Mouse (Mus musculus) adrenal gland, postnatal 25 days (tissue): ENCODE data around the gene Pou2f3. TPM values are rescaled to one million over a fixed set of nuclear protein-coding genes. Genes with fewer than 3 reads are reported as not detected.
"Not testable (repeated sequence)": the region's sequence is repeated elsewhere in the genome, so short reads cannot be mapped to it uniquely, and the experiment has no call there.

Experiments used
- DNase-seq: peaks from one replicate; pipeline ENCODE4 v3.0.0; 2021; ENCODE audit warnings: mixed read lengths
- total RNA-seq: library from RNA; stranded (reverse); gene quantifications from 2 replicates; pipeline ENCODE4 v1.2.3, GENCODE M21; 2021

Gene Pou2f3
- total RNA-seq, 1 experiment from 2014 or later, result not detected

DNA sequence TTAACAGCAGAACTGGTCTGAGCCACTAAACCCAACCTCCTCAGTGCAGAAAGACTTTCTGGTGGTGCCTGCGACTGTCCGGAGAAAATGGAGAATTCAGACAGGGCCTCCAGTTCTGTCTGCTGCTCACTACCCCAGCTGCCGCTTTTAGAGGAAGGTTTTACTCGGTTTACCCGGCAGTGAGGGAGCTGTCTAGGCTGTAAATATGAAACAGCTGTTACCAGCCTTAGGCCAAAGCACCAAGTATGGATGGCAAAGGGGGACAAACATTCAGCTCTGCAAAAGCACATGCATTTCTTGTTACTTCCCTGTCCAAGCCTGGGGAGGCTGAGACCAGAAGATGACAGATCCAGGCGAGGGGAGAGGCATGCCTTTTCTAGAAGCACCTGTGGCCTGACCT is 43.8 kb downstream of the Pou2f3 start:
- no peak for DNase-seq

DNA sequence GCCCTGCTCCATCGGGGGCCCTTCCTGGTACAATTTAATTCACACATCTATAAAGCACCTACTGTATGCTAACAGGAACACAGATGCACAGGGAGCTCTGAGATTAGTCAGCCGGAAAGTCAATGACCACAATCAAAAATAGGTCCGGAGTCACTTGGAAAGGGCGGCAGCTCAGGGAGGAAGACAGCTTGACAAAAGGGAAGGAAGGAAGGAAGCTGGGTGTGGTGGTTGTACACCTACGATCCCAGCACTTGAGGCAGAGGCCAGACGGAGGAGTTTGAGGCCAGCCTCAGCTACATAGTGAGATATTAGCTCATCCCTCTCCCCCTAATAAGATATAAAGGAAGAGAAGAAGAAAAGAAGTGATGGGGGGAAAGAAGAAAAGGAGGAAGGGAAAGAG is 54.2 kb downstream of the Pou2f3 start:
- DNase-seq, result no peak

DNA sequence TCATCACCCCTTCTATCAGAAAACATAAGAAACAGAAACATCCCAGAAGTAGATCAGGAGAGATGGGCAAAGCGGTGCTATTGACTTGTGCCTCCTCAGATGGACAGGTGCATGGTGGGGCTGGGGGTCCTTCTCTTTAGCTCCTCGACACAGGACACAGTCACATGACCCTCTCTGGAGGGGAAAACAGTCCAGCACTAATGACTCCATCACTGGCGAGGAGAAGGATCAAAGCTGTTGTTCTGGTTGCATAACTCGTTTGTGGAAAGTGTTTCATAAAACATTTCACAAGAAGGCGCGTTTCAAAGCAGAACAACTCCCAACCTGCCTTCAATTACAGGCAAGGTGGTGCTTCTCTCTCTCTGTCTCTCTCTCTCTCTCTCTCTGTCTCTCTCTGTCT is 58.4 kb downstream of the Pou2f3 start:
- no peak for DNase-seq

DNA sequence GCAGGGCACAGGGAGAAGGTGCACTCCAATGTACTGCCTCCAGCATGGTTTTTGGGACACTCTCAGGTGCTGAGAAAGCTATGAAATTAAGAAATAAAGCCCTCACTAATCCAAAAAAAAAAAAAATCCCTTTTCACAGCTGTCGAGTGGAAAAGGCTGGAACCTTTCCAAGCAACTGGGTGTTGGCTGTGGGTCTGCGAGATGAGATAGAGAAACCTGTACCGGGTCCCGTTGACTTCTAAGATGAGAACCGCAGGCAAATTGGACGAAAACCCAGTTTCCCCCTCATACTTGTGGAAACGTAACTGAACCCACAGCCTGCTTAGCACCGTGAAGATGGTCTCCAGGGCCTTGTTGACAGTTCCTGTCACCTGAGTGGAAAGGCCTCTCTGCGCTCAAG is 59.2 kb downstream of the Pou2f3 start:
- DNase-seq, result no peak

DNA sequence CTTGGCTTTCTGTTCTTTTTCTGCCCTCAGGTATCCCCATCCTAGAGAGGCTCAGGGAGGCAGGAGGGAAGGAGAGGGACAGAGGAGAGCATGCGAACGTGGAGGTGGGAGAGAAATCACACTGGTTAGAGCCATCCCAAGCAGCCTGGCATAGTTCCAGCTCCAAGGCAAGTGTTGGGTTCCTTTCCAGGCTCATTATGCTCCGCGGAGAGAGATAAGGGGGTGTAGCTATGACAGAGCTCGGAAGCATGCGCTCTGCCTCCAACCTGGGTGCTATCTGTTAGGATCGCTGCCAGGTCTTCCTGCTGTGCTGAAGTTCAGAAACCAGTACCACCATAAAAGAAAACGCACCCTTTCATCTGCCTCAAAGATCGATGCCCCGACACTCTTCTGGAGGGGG is 60.1 kb downstream of the Pou2f3 start:
- DNase-seq, result no peak

DNA sequence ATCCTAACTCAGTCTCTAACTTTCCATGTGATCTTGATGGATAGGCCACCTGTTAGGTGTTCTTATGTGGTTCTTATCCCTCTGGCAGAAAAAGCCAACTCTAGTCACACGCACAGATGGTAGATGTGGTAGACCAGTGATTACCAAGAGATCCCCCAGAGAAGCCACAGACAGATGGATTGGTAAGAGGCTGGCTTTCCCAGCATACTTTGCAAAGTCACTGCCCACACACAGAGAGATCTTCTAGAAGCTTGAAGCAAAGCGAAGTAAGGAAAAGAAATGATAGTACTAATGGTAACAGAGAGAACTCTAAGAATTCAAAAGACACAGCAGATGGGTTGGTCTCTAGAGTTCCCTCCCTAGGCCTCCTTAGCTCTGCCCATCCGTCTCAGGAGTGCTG is 60.7 kb downstream of the Pou2f3 start:
- no peak for DNase-seq

DNA sequence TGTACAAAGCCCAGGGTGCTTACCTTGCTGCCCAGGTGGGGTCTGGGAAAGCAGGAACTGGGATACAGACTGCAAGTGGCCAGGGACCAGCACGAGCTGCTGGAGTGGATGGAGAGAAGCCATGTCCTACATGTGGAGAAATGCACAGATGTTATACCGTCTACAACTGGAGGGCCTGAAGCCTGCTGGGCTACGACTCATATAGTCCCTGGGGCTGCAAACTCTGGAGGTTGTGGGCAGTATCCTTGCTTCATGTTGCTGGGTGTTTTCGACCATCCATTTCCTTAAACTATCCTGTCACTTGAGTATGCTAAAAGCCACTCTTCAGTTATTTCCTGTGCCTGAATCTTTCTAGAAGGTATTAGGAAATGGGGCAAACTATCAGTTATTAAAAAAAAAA is 65.0 kb downstream of the Pou2f3 start:
- no peak for DNase-seq

DNA sequence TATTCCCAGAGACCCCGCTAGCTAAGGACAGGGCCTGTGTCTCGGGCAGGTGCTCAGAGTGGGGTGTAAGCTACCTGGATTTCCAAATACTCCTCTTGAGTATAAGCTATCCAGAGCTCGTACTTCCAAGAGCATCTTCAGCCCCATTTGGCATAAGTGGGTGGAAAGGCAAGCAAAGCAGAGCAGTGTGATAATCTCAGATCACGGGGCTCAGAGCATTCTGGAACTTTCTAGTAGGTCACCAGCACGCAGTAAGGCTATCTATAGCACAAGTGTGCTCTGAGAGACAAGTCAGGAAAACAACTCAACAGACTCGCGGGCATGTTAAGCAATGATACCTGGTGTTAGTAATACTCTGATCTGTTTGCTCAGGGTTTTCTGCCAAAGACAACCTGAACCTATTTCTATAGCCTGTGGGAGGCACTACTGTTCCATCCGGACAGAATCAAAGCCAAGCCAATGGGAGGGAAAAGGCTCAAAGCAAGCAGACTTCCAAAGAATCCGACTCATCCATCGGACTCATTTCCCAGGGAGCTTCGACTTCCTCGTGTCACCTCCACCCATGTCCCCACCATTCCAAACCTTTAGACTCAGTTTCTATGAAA is 65.9 kb downstream of the Pou2f3 start:
- DNase-seq, result no peak

DNA sequence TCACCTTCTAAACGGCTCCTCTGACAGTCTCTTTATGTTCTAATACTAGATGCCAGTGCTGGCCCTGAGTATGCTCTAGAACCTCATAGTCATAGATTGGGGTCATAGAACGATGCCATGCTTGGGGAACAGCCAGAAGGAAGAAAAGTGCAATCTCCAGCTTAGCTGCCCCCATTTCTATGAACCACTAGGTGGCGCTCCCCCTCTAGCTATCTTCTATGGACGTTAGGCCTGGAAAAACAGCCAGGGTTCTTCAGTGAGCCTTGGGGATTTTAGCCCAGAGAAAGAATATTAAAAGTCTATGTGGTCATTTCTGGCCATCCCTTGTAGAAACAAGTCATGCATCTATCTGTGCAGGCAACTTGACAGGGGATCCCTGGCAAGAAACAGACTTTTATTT is 68.3 kb downstream of the Pou2f3 start:
- DNase-seq, result peak; percentile 70

DNA sequence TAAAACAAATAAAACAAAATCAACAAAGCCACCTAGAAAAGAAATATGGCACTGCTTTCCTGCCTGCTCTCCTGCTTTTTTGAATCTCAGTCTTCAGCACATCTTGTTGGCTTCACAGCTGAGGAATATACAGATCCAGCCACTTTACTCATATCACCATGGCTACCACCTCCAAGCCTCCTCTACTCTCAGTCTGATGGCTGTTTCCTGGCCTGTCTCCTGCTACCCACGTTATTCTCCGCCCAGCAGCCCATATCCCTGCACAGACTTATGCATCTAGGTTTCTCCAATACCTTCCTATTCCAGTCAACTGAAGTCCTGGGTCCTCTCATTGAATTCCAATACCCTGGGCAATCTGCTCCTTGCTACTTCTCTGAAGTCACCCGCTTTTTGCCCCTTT is 76.6 kb downstream of the Pou2f3 start:
- no peak for DNase-seq

DNA sequence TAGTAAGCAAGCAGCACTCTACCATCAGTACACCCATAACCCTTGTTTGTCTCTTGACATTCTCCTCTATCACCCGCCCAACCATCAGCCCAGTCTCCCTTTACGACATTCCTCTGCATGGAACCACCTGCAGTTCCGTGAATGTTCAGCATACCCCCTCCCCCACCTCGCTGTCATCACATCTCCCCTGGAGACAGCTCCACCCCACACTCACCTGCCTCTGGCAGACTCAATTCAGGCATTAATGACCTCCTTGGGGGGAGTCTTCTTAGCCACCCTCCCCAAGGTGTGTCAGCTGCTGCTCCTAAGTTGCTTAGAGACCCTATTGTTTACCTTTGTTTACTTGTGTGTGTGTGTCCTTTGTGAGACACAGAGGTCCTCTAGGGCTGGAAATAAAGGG is 77.8 kb downstream of the Pou2f3 start:
- no peak for DNase-seq

DNA sequence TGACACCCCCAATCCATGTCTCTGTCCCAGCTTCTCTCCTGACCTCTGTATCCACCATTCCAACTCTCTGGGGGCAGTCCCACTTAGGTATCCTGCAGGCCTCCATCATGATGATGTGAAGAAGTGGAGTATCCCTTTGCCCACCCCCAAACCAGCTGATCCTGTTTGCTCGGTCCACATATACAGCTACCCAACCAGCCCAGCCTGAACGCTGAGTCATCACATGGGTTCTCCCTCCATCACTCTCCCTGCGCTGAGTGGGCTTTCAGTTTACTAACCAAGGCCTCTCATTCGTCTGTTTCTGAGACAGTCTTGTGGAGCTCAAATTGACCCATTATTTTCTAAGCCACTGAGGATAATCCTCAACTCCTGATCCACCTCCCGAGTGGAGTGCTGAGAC is 78.2 kb downstream of the Pou2f3 start:
- DNase-seq, result no peak

DNA sequence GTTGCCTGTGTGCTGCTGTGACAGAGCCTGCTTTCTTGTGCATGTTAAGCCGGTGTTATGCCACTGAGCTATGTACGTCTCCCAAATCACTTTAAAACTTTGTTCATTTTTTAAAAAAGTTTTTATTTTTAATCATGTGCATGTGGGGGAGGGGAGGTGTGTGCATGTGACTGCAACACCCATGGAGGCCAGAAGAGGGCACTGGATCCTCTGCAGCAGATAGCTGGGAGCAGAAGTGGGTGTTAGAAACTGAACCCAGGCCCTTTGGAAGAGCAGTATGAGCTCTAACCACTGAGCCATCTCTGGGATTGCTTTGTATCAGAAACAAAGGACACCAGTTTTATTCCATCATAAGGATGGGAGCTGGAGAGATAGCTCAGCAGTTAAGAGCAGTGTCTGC is 79.5 kb downstream of the Pou2f3 start:
- no peak for DNase-seq

DNA sequence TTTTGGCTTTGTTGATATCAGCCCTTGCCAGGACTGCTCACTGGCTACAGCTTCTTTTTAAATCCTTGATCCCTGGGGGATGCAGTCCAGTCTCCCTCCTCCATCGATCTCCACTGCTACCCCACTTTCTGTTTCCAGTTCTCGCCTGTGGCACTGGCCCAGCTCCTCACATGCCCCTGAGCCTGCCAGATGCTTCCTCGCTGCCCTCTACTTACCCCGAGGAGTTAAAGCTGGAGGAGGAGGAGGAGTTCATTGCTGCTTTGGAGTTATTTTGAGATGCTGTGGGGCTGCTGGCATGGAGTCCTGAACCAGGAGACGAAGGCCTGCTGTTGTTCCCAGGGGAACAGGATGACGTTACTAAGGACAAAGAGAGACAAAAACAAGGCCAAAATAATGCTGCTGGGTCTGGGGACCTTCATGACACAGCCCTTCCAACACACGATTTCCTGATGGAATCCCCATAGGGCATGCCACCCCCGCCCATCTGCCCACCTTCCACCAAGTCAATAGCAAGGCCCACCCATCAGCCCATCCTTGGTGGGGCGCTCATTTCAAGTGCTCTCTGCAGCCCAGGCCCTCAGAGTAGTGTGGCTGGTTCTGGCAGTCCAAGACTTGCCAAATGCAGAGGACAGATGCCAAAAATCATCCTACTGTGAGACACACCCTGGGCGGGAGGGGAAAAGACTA is 82.9 kb downstream of the Pou2f3 start:
- peak; percentile 19 for DNase-seq

DNA sequence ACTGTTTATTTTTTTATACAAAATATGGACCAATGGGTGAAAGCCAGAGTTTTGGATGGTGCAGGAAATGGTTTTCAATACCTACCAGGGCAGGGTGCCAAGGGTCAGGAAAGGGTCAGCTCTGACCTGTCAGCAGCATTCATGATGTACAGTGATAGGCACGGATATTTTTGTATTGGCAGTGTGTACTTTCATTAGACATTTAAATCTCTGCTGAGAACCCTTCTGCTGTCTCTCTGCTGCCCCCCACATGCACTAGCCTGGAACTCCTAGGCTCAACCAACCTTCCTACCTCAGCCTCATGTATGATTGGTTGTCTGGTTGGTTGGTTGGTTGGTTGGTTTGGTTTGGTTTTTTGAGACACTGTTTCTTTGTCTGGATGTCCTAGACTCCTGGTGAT is 87.8 kb downstream of the Pou2f3 start:
- DNase-seq, result no peak

DNA sequence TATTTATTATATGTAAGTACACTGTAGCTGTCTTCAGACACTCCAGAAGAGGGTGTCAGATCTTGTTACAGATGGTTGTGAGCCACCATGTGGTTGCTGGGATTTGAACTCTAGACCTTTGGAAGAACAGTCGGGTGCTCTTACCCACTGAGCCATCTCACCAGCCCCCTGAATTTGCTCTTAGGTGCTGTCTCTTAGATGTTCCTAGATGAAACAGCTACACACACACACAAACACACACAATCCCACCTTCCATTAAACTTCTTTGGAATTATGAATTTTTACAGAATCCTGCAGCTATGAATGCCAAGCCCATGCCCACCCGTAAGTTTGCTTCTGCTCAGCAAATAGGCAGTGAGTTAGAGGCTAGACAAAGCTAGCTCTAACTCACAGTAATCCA is 88.2 kb downstream of the Pou2f3 start:
- not testable (repeated sequence) for DNase-seq

DNA sequence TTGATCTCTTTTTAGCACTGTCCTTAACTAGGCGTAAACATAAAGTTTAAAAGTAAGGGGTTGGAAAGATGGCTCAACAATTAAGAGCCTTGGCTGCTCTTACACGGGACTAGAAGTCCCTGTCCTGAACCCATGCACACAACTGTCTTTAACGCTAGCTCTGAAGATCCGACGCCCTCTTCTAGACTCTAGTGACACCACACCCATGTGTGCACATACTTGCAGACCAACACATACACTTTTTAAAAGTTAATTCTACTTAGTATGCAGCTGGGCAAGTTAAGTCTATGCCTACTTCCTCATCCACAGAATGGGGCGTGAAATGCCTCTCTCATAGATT is 93.2 kb downstream of the Pou2f3 start:
- no peak for DNase-seq

DNA sequence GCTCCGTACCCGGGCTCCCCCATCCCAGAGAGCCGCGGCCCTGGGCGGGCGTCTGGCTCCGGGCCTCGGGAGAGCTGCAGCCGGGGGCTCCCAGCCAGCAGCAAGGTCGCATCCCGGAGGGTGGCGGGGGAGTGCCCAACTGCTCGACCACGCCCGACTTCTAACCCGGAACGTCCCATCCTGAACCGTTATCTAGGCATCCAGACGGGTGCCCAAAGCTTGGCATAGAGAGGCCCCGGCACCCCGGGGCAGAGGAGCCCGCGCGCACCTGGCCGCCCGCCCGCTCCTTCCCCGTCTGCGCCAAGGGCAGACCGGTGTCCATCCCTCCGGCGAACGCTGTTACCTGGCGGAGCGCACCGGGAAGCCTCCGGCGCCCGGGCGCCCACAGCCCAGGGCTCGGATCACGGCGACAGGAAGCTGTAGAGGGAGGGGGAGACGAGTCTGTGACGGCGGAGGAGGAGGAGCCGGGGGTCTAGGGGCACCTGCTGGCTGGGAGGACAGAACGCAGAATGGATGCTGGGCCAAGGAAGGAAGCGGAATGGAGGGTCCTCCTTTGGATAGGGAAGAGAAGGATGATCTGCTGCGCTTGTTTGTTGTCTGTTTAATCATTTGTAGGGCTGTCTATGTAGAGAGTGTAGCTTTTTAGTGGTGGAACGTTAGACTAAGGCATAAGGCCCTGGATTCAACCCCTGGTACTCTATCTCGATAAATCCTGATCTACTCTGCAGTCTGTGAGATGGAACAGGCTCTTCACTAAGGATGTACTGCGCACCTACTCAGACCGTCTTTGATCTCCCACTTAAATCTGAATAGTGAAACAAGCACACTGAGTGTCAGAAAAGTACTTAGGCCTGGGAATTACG is 93.8 kb downstream of the Pou2f3 start, which contains the start of gene Tmem136:
Tmem136 (minus strand) TSS at position 437 of the 863 bp plus-strand sequence.
- DNase-seq, result peak; percentile 58

DNA sequence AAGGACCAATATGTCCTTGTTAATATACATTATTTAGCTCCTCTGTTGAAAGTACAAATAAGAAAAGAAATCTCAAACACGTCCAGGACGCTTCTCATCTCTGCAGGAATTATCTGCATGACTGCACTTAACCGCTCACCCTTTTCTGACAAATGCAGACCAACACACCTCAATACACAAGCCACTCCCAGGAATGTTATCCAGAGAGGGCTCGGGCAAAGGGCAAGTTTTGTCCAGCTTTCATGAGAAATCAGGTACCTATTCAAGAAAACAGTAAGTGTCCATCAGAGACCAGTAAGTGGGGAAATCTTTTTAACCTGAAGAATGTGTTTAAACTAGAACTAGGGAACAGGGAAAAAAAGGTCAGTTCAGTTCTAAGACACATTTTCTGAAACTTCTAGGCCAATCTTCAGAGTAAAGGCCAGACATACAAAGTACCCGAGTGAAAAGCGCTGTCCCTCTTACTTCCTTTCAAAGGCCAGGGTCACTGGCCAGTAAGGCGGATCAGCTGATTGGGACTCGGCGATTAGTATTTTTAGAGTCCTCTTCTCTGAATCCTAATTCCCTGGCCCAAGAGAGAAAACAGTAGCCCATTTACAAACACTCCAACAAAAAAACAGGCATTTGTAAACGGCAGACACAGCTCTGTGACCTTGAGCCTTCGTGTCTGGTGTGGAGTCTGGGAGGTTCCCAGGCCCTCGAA is 94.6 kb downstream of the Pou2f3 start:
- no peak for DNase-seq

DNA sequence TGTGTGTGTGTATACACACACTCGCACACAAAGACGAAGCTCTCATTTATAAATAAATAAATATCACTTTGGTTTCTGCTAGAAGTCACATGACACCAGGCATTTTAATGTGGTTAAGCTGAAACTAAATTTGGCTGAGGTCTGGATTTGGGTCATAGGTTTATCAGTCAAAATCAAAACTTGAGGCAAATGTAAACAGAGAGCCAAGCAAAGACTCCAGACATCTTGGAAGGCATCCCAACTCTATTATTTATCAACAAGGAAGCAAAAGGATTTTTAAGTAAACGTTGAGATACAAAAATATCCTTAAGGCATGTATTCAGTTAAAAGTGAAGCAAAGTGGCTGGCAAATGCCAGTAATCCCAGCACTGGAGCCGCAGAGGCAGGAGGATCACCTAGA is 95.3 kb downstream of the Pou2f3 start:
- DNase-seq, result no peak

DNA sequence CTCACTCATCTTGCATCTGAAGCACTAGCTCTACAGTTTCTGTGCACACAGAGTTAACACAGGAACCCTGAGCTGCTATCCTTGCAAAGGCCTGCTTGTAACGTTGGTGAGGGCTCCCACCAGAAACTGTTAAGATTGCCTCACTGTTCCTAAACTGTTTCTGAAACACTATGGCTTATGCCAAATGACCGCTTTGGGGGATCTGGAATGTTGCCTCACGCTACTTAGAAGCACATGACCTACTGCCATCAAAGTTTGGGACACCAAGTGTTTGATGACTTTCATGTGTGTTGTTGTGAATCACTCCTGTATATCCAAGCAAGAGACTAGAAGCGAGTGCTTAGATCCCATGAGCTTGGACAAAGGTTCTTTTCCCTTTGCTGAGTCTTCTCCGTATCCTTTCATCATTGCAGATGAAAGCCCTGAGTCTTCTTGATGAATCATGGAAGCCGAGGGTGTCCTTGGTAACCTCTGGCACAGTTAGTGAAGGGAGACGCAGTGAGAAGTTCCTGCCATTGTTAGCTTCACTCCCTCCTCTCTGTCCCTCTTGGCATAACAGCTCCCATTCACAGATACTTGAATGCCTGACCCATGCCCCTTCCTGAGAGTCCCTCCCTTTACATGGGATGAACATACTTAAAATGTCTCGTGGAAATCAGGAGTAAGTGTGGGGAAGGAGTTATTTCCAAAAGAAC is 99.7 kb downstream of the Pou2f3 start:
- no peak for DNase-seq

DNA sequence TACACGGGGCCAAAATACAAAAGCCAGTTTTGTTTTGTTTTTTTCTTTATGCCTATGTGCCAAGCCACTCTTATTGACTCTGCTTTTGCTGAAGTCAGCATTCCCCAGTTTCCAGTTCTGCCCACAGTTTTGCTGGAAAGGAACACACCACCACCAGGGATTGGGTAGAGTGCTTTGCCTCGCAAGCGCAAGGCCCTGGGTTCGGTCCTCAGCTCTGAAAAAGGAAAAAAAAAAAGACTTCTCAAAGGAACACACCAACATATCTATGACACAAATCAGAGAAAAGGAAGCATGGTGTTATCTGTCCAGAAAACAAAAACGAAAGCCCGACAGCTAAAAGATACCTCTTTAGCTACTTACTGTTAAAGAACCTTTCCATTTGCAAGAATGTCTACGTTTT is 101.0 kb downstream of the Pou2f3 start:
- DNase-seq, result no peak
